Mouse (Mus musculus) stomach, embryonic 15.5 days (tissue): ENCODE measurements around the gene Zfp398. TPM values are rescaled to one million over a fixed set of nuclear protein-coding genes. Genes with fewer than 3 reads are reported as not detected.
A peak's percentile ranks its signal among the peaks of the same experiment; 100 is the strongest.

ENCODE experiments used
- ATAC-seq: fragments of 200-750 bp; cut with Nextera tagmentation; 2 replicates; pipeline ENCODE4 v1.8.0; 2017; ENCODE audit warnings: low read depth, moderate number of reproducible peaks, moderate TSS enrichment; ENCODE audit not compliant: insufficient read depth, low FRiP score
- H3K27ac ChIP-seq: fragments of 300-500 bp; sonication (generic); 2 replicates; pipeline ENCODE4 v1.5.1; 2015; ENCODE audit warnings: mild to moderate bottlenecking, inconsistent platforms
- H3K27me3 ChIP-seq: fragments of 300-500 bp; sonication (generic); replicated peaks from 2 replicates; pipeline ENCODE4 v1.6.1; 2015; ENCODE audit warnings: inconsistent platforms
- H3K36me3 ChIP-seq: fragments of 300-500 bp; sonication (generic); 2 replicates; pipeline ENCODE4 v1.6.1; 2015; ENCODE audit warnings: inconsistent platforms
- H3K4me1 ChIP-seq: fragments of 300-500 bp; sonication (generic); 2 replicates; pipeline ENCODE4 v1.6.1; 2015; ENCODE audit warnings: inconsistent platforms
- H3K4me2 ChIP-seq: fragments of 300-500 bp; sonication (generic); 2 replicates; pipeline ENCODE4 v1.6.1; 2015; ENCODE audit warnings: mild to moderate bottlenecking, inconsistent platforms
- H3K4me3 ChIP-seq: fragments of 300-500 bp; sonication (generic); replicated peaks from 2 replicates; pipeline ENCODE4 v1.5.1; 2015; ENCODE audit warnings: inconsistent platforms
- H3K9ac ChIP-seq: fragments of 300-500 bp; sonication (generic); 2 replicates; pipeline ENCODE4 v1.6.1; 2015; ENCODE audit warnings: inconsistent platforms
- H3K9me3 ChIP-seq: fragments of 300-500 bp; sonication (generic); 2 replicates; pipeline ENCODE4 v1.6.1; 2016; ENCODE audit warnings: inconsistent platforms
- WGBS: fragments of 180-500 bp; shearing (Covaris S2); methylation state at CpG from one replicate; pipeline ENCODE4 v1.1.7; 2015; 5-methylcytosine and 5-hydroxymethylcytosine counted together
- polyA plus RNA-seq: library from polyadenylated mRNA; unstranded; fragments of >200 nt; fragmentation: Nextera tagmentation; extraction: Ambion mirVana; gene quantifications from 2 replicates; pipeline ENCODE4 v1.2.1, GENCODE M21; 2015

The Zfp398 gene
- polyA plus RNA-seq, 1 experiment from 2014 or later = 9.0 TPM

- no peak for ATAC-seq
- Histone ChIP-seq H3K36me3 (peaks cover 18% of the 10 kb centered on the region), H3K9me3 (no peaks in the 10 kb centered on the region), H3K4me3 (peak within 1 kb of the TSS; percentile 96), H3K27me3 (no peaks in the 10 kb centered on the region), H3K9ac (peak within 1 kb of the TSS; percentile 96), H3K4me2 (peak within 1 kb of the TSS; percentile 78), H3K27ac (peak within 1 kb of the TSS; percentile 99), H3K4me1 (peaks cover 18% of the 10 kb centered on the region)
- WGBS = 5% methylated on average over 9 of the region's 9 CpGs
These were observed 41.6 kb downstream of the Zfp398 start, which contains the start of gene Zfp282 for GRCm38 (mm10) chr6:47877058-47877457. Gene Zfp282 (plus strand): TSS chr6:47877204.

- Histone ChIP-seq H3K4me1 (peaks cover 18% of the 10 kb centered on the region), H3K4me2 (peak overlapping the region; percentile 78), H3K27ac (peak overlapping the region; percentile 99), H3K36me3 (peaks cover 21% of the 10 kb centered on the region), H3K27me3 (no peaks in the 10 kb centered on the region), H3K9me3 (no peaks in the 10 kb centered on the region), H3K9ac (peak overlapping the region; percentile 96), H3K4me3 (peak overlapping the region; percentile 96)
- WGBS = under 1% methylated on average over 61 of the region's 71 CpGs
- ATAC-seq = peak; percentile 96
These were observed 42.1 kb downstream of the Zfp398 start for GRCm38 (mm10) chr6:47877461-47878132.

GRCm38 (mm10) chr6:47878133-47878514, 42.7 kb downstream of the Zfp398 start:
- WGBS = under 1% methylated on average over 11 of the region's 11 CpGs
- Histone ChIP-seq H3K27ac (peak overlapping the region; percentile 99), H3K27me3 (no peaks in the 10 kb centered on the region), H3K4me1 (peaks cover 18% of the 10 kb centered on the region), H3K9me3 (no peaks in the 10 kb centered on the region), H3K9ac (peak overlapping the region; percentile 96), H3K4me3 (peak overlapping the region; percentile 96), H3K36me3 (peaks cover 23% of the 10 kb centered on the region), H3K4me2 (peak overlapping the region; percentile 78)
- ATAC-seq = no peak

GRCm38 (mm10) chr6:47878593-47878992, 43.1 kb downstream of the Zfp398 start:
- Histone ChIP-seq H3K36me3 (peaks cover 26% of the 10 kb centered on the region), H3K27ac (peak overlapping the region; percentile 99; the same call in 1 of the 2 replicates), H3K4me2 (peak overlapping the region; percentile 78), H3K4me3 (peak overlapping the region; percentile 96), H3K4me1 (peaks cover 18% of the 10 kb centered on the region), H3K9ac (peak overlapping the region; percentile 96; the same call in 1 of the 2 replicates), H3K9me3 (no peaks in the 10 kb centered on the region), H3K27me3 (no peaks in the 10 kb centered on the region)
- ATAC-seq = no peak
- 41% methylated on average over 3 of the region's 3 CpGs for WGBS

- H3K36me3 ChIP-seq = peaks cover 29% of the 10 kb centered on the region
- 50% methylated on average over 4 of the region's 4 CpGs for WGBS
These were observed 43.7 kb downstream of the Zfp398 start for GRCm38 (mm10) chr6:47879049-47879716.

DNA sequence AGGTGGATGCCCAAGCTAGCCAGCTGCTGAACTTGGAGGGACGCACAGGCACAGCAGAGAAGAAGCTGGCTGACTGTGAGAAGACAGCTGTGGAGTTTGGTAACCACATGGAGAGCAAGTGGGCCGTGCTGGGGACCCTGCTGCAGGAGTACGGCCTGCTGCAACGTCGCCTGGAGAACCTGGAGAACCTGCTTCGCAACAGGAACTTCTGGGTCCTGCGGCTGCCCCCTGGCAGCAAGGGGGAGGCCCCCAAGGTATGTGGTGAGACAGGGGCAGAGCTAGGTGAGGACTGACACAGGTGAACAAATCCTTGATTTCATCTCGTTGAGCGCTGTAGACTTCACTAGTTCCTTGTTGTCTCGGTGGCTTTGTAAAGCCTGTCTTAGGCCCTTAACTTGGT, 44.7 kb downstream of the Zfp398 start:
- WGBS = 90% methylated on average over 10 of the region's 10 CpGs

More at GRCm38 (mm10) chr6:47879049-47879716, 43.7 kb downstream of the Zfp398 start:
- H3K27ac ChIP-seq = no peak overlapping the region
- peak overlapping the region; percentile 78 for H3K4me2 ChIP-seq
- no peak overlapping the region for H3K9ac ChIP-seq
- H3K4me1 ChIP-seq = peaks cover 18% of the 10 kb centered on the region
- H3K4me3 ChIP-seq = peak overlapping the region; percentile 96
- no peaks in the 10 kb centered on the region for H3K27me3 ChIP-seq
- no peaks in the 10 kb centered on the region for H3K9me3 ChIP-seq
- ATAC-seq = no peak

GRCm38 (mm10) chr6:47888812-47889383, 53.4 kb downstream of the Zfp398 start:
- Histone ChIP-seq H3K36me3 (peaks cover 59% of the 10 kb centered on the region), H3K9ac (no peak overlapping the region), H3K27me3 (no peaks in the 10 kb centered on the region), H3K9me3 (no peaks in the 10 kb centered on the region), H3K27ac (peak overlapping the region; percentile 6; the same call in 1 of the 2 replicates), H3K4me3 (no peak overlapping the region), H3K4me2 (no peak overlapping the region), H3K4me1 (no peaks in the 10 kb centered on the region)
- WGBS = 80% methylated on average over 8 of the region's 8 CpGs
- ATAC-seq = no peak

More for the DNA sequence above, 44.7 kb downstream of the Zfp398 start:
- Histone ChIP-seq H3K9ac (no peak overlapping the region), H3K4me1 (peaks cover 18% of the 10 kb centered on the region), H3K4me3 (no peak overlapping the region), H3K4me2 (no peak overlapping the region), H3K27ac (no peak overlapping the region), H3K9me3 (no peaks in the 10 kb centered on the region), H3K36me3 (peaks cover 38% of the 10 kb centered on the region), H3K27me3 (no peaks in the 10 kb centered on the region)
- ATAC-seq = no peak

- Histone ChIP-seq H3K9ac (no peak overlapping the region), H3K4me3 (no peak overlapping the region), H3K9me3 (no peaks in the 10 kb centered on the region), H3K27ac (no peak overlapping the region), H3K36me3 (peaks cover 29% of the 10 kb centered on the region), H3K27me3 (no peaks in the 10 kb centered on the region), H3K4me1 (no peaks in the 10 kb centered on the region), H3K4me2 (no peak overlapping the region)
- ATAC-seq = no peak
- WGBS = 85% methylated on average over 6 of the region's 6 CpGs
These were observed 64.0 kb downstream of the Zfp398 start for GRCm38 (mm10) chr6:47899416-47899815.

- no peak for ATAC-seq
- 89% methylated on average over 4 of the region's 4 CpGs for WGBS
- H3K27ac ChIP-seq = no peak overlapping the region
- H3K4me2 ChIP-seq = no peak overlapping the region
- peaks cover 48% of the 10 kb centered on the region for H3K36me3 ChIP-seq
- H3K9me3 ChIP-seq = no peaks in the 10 kb centered on the region
- no peaks in the 10 kb centered on the region for H3K4me1 ChIP-seq
- H3K9ac ChIP-seq = no peak overlapping the region
- no peak overlapping the region for H3K4me3 ChIP-seq
- H3K27me3 ChIP-seq = no peaks in the 10 kb centered on the region
These were observed 68.1 kb downstream of the Zfp398 start for GRCm38 (mm10) chr6:47903587-47903986.

DNA sequence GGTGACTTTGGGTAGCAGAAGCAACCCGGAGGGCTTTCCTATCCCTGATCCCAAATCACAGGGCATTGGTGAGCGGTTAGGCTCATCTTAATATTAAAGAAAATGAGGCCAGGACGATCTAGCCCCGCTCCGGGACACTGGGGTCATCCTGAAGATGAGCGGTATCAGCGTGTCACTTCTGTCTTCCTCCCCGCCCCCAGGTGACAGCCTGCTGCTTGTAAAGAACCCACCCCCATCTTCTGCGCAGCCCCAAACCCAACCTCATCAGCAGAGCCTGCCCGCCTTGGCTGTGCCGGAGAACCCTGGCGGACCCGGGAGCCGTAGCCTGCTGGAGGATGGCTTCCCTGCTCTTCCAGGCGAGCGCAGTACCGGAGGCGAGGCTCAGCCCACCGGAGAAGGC, 68.9 kb downstream of the Zfp398 start:
- Histone ChIP-seq H3K36me3 (peaks cover 45% of the 10 kb centered on the region), H3K9me3 (no peaks in the 10 kb centered on the region), H3K9ac (no peak overlapping the region), H3K4me1 (no peaks in the 10 kb centered on the region), H3K27ac (no peak overlapping the region), H3K4me2 (no peak overlapping the region), H3K27me3 (no peaks in the 10 kb centered on the region), H3K4me3 (no peak overlapping the region)
- no peak for ATAC-seq
- WGBS = 73% methylated on average over 19 of the region's 19 CpGs

- peaks cover 45% of the 10 kb centered on the region for H3K36me3 ChIP-seq
- no peak overlapping the region for H3K27ac ChIP-seq
- 73% methylated on average over 44 of the region's 44 CpGs for WGBS
These were observed 69.6 kb downstream of the Zfp398 start for GRCm38 (mm10) chr6:47904917-47905695.

More at GRCm38 (mm10) chr6:47904917-47905695, 69.6 kb downstream of the Zfp398 start:
- no peak overlapping the region for H3K4me3 ChIP-seq
- ATAC-seq = no peak
- H3K27me3 ChIP-seq = no peaks in the 10 kb centered on the region
- H3K4me1 ChIP-seq = no peaks in the 10 kb centered on the region
- no peak overlapping the region for H3K4me2 ChIP-seq
- no peaks in the 10 kb centered on the region for H3K9me3 ChIP-seq
- H3K9ac ChIP-seq = no peak overlapping the region
